Mouse (Mus musculus) small intestine, adult 2 months (tissue): ENCODE data around the gene H2-Q10.
"Not testable (repeated sequence)": the region's sequence is repeated elsewhere in the genome, so short reads cannot be mapped to it uniquely, and the experiment has no call there.

Experiments
- CTCF ChIP-seq: fragments of 200-500 bp; IDR thresholded peaks from 2 replicates; pipeline ENCODE4 v1.5.1; 2012; ENCODE audit warnings: low read depth, mild to moderate bottlenecking, control low read depth, inconsistent platforms, low read length, moderate library complexity, mixed read lengths; ENCODE audit not compliant: insufficient replicate concordance, insufficient read length; ENCODE audit errors: extremely low read depth
- POLR2A ChIP-seq: fragments of 200-500 bp; IDR thresholded peaks from 2 replicates; pipeline ENCODE4 v1.6.1; 2012; ENCODE audit warnings: low read depth, mild to moderate bottlenecking, control low read depth, inconsistent platforms, low read length, moderate library complexity

DNA sequence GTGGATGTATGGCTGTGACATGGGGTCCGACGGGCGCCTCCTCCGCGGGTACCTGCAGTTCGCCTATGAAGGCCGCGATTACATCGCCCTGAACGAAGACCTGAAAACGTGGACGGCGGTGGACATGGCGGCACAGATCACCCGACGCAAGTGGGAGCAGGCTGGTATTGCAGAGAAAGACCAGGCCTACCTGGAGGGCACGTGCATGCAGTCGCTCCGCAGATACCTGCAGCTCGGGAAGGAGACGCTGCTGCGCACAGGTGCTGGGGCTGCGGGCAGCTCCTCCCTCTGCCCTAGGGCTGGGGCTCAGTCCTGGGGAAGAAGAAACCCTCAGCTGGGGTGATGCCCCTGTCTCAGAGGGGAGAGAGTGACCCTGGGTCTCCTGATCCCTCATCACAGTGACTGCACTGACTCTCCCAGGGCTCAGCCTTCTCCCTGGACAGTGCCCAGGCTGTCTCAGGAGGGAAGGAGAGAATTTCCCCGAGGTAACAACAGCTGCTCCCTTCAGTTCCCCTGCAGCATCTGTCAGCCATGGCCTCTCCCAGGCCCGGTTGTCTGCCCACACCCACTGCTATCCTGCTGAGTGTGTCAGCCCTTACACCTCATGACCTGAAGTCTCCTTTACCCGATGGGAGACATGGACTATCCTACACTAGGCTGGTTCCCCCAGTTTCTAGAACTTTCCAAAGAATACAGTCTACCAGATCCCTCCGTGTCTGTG, 29.8 kb upstream of the H2-Q10 start:
- TF ChIP-seq CTCF, POLR2A: not testable (repeated sequence)
